Mouse (Mus musculus): ENCODE results near the gene Sfxn5.

Gene Sfxn5

DNA sequence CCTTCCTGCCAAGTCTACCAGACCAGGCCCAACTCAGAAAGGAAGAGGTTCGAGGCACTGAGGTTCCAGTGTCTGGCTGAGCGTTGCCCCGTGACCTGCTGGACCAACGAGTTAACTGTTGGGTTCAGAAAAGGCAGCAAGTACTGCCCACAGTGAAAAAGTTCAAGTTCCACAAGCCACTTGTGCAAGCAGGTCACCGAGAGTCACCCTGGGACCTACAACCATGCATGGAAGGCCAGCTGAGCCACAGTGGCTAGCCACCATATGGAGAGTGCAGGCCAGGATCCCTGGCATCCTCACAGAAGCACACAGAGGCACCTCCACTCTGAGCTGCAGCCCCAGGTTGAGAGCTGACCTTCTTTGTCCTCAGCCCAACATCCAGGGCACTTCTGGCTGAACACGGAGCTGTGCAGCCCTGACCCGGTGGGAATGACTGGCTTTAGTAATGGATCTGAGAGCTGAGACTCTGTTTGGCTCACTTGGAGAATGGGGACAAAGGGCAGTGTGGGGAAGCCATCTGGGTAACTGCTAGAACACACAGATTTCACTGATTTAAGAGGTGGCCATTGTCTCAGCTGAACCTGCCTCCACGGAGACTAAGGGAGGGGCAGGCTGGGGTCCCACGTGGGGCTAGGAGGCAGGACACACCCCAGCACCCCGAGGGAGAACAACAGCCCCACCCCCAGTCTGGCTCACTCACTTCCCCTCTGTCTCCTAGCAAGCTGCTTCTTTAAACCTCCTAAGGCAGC is 39.8 kb downstream of the Sfxn5 start:
- in situ Hi-C loops (cut with MboI; ENCODE audit: low sequenced_read_pairs), result no loop called here

DNA sequence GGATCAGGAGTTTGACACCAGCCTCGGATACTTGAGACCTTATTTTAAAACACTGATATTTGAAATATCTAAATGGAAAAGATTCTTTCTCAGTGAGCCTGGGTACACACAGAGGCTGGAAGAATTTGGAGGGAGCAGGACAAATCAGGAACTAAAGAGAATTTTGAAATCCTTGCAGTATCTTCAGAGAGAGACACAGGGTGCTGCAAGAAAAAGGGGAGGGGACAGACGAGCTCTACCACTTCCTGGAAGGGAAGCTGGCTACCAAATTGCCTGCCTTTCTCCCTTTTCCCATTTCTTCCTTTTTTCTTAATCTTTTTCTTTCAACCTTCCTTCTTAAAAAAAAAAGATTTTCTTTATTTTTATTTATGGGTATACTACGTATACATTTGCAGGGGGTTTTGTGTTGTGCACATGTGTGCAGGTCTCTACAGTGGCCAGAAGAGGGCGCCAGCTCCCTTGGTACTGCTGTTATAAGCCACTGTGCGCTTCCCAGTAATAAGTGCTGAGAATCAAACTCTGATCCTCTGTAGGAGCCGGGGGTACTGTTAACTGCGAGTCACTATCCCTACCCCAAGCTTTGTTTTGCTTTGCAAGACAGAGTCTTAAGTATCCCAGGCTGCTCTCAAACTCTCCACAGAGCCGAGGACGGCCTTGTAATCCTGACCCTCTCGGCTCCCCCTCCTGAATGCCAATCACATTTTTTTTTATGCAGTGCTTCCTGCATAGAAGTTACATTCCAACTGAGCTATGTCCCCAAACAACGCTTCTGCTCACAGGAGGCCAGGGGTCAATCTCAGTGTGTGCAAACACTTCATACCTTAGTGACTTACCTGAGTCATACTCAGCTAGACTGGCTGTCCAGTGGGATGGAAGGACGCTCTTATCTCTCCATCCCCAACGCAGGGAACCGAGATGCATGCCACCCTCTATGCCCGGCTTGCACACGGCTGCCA is 42.1 kb downstream of the Sfxn5 start:
- in situ Hi-C loops (cut with MboI; ENCODE audit: low sequenced_read_pairs), result no loop called here

DNA sequence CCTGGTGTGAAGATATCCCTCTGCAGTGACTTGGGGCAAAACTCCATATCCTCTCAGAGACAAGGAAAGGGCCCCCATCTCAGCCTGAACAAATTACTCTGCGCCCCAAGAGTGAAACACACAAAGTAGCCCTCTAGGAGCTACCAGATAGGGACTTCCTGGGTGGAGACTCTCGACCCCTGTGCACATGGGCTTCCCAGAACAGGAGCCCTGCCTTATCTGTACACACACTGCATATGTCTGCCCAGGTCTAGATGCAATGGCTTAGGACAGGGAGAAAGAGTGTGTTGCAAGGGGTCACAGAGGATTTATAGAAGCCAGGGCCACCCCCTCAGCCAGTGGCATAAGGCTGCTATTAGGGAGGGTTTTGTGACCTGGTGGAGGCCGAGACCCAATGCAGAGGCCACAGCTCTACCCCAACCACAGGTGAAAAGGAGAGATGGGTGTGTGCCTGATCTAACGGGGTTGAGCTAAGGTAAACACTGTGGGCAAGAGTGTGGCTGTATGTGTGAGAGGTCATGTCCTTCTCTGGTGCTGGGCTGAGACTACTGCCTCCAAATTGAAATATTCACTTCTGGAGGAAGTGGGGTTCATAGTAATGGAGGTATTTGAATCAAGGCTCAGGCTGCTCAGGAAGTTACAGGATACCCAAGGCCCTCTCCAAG is 44.9 kb downstream of the Sfxn5 start:
- in situ Hi-C loops (cut with MboI; ENCODE audit: low sequenced_read_pairs), result no loop called here

DNA sequence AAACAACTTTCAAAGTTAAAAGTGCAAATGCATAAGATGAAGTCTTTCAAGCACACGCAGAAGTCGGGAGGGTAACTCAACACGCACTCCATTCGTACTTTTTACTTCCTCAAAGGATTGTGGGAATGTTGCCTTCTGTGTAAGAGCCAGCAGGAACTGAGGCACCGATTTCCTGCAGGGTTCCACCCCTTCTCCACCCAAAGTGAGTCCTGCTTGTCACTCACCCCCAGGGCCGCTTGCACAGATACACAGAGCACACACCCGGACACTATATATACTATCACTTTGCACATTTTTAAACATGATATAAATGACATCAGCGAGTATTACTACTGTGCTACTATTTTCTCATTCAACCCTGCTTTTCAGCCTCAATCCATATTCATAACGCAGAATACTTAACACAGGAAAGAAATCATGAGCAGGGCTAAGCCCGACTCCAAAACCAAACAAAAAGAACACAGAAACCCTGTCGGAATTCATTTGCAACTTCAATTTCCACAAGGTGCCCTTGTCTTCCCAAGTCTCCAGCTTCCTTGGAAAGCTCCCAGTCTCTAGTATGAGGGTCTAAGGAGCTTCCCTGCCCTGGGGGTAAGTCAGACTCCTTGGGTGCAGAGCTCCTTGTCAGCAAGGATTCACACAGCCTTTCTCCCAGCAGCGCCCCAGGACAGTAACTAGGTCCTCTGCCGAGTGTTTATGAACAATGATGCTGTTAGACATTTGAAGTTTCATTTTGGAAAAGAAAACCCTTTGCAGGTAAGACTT is 46.8 kb downstream of the Sfxn5 start:
- in situ Hi-C loops (cut with MboI; ENCODE audit: low sequenced_read_pairs), result no loop called here

DNA sequence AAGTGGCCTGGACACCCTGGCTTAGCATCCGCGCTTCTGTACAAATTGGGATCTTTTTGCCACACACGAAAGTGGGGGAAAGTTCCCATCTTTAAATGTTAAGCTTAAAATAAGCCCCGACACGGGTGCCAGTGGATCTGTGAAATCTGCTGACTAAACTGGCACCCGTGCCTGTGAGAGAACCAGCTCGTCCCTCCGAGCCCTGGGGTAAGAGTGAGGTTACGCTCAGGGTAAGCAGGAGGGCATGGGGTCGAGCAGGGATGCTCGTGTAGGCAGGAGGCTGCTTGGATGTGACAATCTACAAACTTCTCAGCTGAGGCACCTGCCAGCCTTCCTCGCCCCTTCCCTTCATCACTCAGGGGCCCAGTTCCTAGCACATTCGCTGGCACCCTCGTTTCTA is 52.4 kb downstream of the Sfxn5 start:
- in situ Hi-C loops (cut with MboI; ENCODE audit: low sequenced_read_pairs), result no loop called here

DNA sequence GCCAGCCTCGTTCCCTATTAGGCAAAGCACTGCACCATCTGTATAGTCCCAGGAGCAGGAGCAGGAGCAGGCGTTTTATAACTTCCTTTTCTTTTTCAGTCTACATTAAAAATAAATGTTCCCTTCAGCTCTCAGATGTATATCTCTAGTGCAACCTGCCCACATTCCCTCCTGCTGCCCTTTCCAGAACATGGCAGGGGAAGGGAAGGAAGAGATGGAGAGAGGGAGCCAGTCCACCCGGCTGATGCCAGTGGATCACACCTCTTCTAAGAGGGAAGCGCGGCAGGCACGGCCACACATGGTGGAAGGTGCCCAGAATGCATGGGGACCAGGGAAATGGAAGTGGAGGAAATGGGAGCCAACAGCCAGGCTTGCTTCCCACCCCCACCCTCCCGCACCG is 56.7 kb downstream of the Sfxn5 start:
- in situ Hi-C loops (cut with MboI; ENCODE audit: low sequenced_read_pairs), result no loop called here

DNA sequence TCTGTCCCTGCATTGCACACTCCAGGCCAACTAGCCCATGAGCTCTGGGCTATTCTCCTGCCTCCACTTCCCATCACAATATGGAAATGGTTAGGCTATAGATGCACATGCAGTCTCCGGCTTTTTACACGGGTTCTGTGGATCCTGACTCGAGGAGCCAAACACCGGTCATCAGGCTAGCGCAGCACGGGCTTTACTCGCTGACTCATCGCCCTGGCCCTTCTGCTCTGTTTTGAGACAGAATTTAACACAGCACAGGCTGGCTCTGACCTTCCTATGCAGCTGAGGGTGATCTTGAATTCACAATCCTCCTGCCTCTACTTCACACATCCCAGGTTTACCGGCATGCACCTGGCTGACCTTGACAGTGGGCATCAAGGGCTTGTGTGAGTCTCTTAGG is 60.8 kb downstream of the Sfxn5 start:
- in situ Hi-C loops (cut with MboI; ENCODE audit: low sequenced_read_pairs), result no loop called here

DNA sequence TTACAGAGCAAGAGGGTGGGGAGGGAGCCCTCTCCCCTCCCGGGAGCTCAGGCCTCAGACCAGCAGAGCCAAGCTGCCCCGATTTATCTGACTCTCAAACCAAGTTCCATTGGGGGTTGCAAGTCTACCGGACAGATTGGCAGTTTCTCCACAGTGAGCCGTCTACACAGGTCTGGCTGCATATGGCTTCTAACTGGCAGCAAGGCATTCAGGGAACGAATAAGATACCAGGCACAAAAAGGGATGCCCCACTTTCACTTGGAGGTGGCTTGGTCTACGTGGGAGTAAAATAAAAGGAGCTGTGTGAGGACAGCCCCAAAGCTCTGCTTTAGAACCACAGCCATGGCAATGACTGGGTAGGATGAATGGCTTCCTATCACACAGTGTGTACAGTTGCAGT is 67.2 kb downstream of the Sfxn5 start:
- in situ Hi-C loops (cut with MboI; ENCODE audit: low sequenced_read_pairs), result no loop called here

DNA sequence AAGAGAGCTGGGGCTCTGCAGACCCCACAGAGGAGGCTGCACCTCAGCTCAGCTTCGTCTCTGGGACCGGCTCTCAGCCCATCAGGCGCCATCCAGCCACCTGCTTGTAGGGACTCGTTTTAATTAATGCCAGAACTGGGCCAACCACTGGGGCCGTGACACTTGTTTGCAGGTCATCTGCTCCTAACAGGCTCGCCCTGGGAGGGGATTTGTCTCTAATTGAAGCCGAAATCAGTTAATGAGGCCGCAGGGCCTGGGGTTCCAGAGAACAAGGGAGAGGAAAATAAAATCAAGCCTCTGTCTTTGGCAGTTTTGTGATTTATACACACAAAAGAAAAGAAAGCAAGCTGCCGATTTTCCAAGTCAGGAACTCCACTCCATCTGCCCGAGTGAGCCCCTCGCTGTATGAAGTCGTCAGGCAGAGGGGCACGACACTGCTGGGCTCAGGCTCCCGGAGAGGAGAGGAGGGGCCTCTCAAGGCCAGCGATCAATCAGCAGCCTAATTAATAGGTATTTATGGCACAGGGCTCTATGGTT is 68.2 kb downstream of the Sfxn5 start:
- in situ Hi-C loops (cut with MboI; ENCODE audit: low sequenced_read_pairs), result no loop called here

DNA sequence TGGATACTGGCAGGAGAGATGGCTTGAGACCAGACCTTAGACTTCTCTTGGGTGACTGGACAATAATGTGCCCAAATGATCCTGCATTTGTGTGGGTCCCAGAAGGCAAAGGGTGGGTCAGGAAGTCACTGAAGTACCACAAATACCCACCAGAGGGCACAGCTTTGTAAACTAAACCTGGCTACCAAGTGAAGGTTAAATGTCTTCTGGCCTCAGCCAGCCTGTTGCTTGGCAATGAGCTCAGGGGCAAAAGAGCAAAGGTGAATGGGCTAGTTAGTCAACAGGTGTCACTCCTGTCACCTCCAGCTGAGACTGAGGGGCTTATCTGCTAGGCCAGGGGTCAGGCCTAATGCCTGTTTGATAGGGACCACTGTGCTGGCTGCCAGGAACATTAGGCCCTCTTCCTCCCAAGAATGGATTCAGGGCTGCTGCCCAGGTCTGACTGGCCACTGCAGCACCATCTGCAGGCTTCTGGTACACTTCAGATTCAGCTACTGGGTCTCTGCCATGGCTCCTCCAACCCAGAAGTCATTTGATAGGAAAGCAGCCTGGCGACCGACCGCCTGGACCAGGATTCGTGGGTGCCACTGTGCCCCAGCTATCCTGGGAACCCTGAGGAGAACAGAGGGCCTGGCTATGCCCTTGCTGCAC is 70.2 kb downstream of the Sfxn5 start:
- in situ Hi-C loops (cut with MboI; ENCODE audit: low sequenced_read_pairs), result no loop called here

DNA sequence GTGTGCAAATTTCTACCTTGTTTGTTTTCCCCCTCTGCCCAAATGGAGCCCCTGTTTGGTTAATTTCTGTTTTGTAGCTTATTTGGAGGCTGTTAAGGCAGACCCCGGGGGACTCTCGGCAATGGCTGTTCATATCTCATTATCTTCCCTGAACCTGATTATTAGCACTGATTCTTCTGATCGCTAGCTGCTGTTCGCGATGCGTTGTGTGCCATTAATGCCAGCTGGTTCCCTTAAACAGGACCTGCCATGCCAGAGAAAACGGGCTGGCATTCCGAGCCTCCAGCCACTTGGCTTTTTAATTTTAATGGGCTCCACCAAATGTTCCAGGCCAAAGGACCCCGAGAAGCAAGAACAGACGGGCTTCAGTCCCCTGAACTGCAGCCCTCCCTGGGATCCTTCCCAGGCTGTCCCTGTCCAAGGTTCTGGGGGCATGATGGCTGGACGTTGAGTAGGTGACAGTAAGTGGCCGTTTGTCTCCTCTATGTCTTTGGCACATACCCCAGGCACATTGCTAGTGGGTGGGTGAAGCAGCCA is 74.1 kb downstream of the Sfxn5 start:
- in situ Hi-C loops (cut with MboI; ENCODE audit: low sequenced_read_pairs), result no loop called here

DNA sequence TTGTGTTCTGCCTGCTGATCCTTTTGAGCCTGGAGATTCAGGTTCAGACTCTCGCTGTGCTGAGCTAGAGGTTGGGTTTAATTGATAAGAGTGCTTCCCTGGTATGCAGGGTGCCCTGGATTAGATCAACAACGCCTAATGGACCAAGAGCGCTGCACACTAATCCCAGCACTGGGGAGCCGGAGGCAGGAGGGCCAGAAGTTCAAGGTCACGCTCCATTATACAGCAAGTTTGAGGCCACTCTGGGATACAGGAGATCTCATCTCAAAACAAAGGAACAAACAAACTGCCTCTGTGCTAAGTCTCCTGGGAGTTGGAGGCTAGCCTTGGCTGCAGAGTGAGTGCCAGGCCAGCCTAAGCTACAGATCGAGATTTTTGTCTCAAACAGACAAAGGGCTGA is 77.6 kb downstream of the Sfxn5 start:
- in situ Hi-C loops (cut with MboI; ENCODE audit: low sequenced_read_pairs), result no loop called here

DNA sequence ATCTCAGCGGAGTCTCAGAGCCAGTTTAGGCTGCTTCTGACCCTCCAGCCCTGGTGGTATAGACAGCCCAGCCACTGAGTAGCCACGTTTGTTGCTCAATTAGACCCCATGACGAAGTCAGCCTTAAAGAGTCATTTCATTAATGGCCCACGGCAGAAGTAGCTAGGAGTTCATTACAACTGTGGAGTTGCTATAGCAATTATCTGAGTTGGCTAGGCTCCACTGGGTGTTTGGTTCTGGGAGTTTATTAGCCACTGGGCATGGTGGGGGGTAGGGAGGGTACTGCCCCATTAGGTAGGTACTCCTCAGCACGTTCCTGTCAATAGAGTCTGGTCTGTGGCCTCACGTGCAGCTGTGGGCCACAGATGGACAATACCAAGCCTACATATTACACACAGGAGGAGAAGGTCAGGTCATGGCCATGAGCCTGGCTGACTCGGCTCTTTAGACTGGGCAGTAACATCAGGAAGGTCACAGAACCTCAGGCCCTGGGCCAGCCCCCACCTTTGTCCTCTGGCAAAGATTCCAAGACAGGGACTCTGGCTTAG is 79.2 kb downstream of the Sfxn5 start:
- in situ Hi-C loops (cut with MboI; ENCODE audit: low sequenced_read_pairs), result no loop called here

DNA sequence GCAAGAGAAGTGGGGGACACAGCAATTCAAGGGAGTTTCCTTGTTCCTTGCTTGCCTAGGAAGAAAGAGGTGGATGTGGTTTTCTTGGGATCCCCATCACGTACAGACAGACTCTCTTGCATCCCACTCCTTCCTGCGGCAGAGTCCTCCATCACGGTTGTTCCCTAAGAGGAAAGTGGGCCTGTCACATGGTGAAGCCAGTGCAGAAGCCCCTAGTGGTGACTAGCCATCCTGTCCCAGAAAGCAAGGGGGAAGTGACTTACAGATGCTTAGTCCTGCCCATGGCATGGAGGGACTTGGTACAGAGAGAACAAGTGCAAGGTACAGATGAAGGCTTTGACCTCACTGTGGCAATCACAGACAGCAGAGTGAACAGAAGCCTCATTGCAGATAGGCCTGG is 79.9 kb downstream of the Sfxn5 start:
- in situ Hi-C loops (cut with MboI; ENCODE audit: low sequenced_read_pairs), result no loop called here

DNA sequence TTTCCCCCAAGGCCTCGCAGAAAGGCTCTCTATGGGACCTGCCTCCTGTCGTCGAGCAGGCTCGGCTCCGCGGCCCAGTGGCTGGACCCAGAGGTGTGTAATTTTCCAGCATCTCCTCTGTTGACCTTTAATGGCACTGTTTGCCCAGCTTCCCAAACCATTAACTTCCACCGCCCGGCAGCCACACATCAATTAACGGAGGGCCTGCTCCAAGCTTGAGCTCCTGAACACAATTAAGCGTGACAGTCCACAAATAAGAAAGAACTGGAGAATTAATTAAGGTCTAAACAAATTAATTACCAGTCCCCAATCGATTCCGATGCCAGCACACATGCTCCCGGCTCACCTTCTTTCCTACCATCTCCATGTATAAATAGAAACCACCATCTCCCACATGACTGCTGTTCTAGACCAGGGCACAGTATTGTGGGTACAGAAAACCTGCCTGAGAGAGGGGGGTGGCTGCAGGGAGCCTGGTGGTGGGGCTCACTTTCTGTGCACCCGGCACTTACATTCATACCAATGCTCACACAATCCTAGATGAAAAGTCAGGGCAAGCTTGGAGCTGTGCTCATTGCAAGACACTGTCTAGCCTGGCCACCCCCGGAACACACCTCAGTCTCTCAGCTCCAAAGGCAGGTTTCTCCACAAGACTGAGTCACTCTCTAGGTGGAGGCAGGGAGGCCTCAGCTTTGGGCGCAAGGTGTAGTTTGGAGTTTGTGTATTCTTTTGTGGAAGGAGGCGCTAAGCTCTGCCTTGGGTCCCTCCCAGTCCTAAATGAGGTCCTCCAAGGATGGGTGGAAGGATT is 80.8 kb downstream of the Sfxn5 start:
- in situ Hi-C loops (cut with MboI; ENCODE audit: low sequenced_read_pairs), result no loop called here

DNA sequence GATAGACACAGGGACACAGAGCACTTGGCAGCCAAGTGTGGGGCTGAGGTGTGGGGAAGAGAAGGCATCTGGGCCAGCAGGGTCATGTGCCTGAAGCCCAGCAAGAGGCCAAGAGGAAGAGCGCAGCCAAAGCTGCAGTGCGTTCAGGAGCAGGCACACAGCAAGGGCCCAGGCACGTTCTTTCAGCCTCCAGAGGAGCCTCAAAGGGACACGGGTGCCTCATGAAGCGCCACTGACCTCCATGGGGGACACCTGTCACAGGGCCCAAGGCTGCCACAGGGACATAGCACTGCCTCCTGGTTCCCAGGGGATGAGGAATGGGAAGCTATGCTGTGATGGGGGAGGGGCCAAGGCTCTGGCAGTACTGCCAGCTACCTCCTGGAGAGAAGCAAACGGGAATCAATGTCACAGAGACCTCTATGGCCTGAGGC is 82.4 kb downstream of the Sfxn5 start:
- in situ Hi-C loops (cut with MboI; ENCODE audit: low sequenced_read_pairs), result no loop called here

DNA sequence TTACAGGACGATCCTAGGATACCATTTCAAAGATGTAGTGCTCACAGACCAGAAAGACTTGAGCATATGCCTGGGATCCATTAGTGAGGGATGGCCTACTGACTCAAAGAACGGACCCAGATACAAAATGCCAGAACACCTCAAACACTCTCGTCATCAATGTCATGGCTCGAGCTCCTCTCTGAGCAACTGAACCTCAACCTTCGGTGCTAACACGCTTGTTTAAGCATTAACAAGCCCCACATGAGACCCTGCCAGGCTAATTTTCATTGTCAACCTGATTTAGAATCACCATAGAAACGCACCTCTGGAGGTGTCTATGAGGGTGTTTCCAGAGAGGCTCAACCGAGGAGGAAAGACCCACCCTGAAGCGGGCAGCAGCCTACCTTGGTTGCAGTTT is 83.4 kb downstream of the Sfxn5 start:
- in situ Hi-C loops (cut with MboI; ENCODE audit: low sequenced_read_pairs), result no loop called here

DNA sequence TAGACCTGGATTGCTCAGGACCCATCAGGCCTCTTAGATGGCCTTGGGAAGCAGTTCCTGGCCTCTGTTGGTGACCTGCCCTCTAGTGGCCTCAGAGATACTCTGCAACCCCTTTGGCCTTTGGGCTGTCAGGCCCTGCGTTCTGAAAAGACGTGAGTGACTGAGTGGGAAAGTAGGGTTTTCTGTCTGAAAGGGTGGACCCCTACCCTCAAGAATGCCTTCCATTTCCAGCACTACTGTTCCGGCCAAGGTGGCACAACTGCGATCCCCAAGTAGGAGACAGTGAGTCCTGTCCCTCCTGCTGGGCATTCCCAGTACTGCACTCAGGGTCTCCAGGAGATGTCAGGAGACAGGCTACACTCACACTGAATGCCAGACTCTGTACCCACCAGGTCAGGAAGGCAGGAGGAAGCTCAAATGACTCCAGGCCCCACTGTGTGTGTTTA is 94.2 kb downstream of the Sfxn5 start:
- in situ Hi-C loops (cut with MboI; ENCODE audit: low sequenced_read_pairs), result no loop called here

Data from CH12F3 (cell line).